Mouse (Mus musculus) olfactory bulb, adult 2 months (tissue): ENCODE data around the gene Nipal4.

ENCODE experiments used
- CTCF ChIP-seq: fragments of 200-500 bp; IDR thresholded peaks from 2 replicates; pipeline ENCODE4 v1.5.1; 2012; ENCODE audit warnings: low read depth, mild to moderate bottlenecking, low read length, moderate library complexity; ENCODE audit not compliant: insufficient read depth
- POLR2A ChIP-seq: fragments of 200-500 bp; IDR thresholded peaks from 2 replicates; pipeline ENCODE4 v1.6.1; 2012; ENCODE audit warnings: mild to moderate bottlenecking, low read depth, low read length, moderate library complexity; ENCODE audit not compliant: insufficient read depth

- TF ChIP-seq CTCF: no peak
- TF ChIP-seq POLR2A: no peak
Measured at GRCm38 (mm10) chr11:46125093-46125834, 41.0 kb downstream of the Nipal4 start.
